Mouse (Mus musculus) cerebellum, adult 2 months (tissue): ENCODE measurements at regions not wholly inside any gene's neighbourhood (a gene's known extent, or its start where the extent isn't known, plus 50 kb on each side); places are given as distances from the start of the nearest gene placed in this dataset.

ENCODE experiments used
- CTCF ChIP-seq: fragments of 200-500 bp; IDR thresholded peaks from 2 replicates; pipeline ENCODE4 v1.5.1; 2011; ENCODE audit warnings: low read depth, mild to moderate bottlenecking, control low read depth, low read length, moderate library complexity, borderline replicate concordance; ENCODE audit not compliant: insufficient read depth
- POLR2A ChIP-seq: fragments of 200-500 bp; IDR thresholded peaks from 2 replicates; pipeline ENCODE4 v1.6.1; 2011; ENCODE audit warnings: low read length, control low read depth, borderline replicate concordance; ENCODE audit not compliant: insufficient read depth

DNA sequence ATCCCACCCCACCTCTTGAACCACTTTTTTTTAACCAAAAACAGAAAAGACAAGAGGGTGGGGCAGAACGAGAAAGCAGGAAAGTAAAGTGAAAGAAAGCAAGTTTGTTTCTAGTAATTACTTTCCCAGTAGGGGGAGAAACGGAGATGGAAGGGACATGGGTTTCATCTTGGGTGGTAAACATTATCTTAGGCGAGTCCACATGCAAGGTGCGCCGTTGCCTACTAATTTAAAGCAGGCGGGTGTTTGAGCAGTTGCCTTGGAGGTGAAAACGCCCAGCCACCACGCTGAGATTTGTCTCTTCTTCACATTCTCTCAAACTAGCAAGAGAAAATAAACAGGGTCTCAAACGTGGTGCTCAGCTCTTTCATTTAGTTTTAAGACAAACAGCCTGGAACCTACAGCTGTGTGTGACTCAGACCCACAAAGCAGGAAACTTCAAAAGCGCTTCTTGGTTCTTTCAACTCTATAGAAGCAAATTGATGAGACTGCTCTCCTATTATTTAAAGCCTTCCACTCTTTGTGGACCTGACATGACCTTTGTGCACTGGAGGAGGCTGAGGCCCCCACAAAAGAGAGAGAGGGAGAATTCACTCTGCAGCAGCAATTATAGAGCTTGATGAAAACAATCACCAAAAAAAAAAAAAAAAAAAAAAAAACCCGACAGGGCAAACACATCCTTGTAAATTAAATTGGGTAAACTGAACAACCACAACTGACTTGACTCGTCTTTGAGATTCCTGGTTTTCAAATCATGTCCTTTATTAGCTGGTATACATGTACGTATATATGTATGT, 296.6 kb downstream of the Arl4a start:
- TF ChIP-seq CTCF = no peak
- TF ChIP-seq POLR2A = no peak
